Mouse (Mus musculus) right cerebral cortex, adult 2 months (tissue): ENCODE measurements around the gene Dirc2.

Experiments used
- DNase-seq, 2 experiments: peaks; one replicate each; pipeline ENCODE4 v3.0.0; 2021 to 2022; ENCODE audit warnings: low spot score in 2 of 2

The Dirc2 gene

GRCm38 (mm10) chr16:35739548-35739947 lies 29.6 kb downstream of the Dirc2 start:
- no peak for DNase-seq

- DNase-seq, result no peak
These were observed 30.9 kb downstream of the Dirc2 start for GRCm38 (mm10) chr16:35738096-35738767.

GRCm38 (mm10) chr16:35734038-35734437 lies 35.1 kb downstream of the Dirc2 start:
- peak in 1 of 2 experiments; percentile 45 for DNase-seq

GRCm38 (mm10) chr16:35732096-35732495 lies 37.1 kb downstream of the Dirc2 start:
- DNase-seq, result no peak

GRCm38 (mm10) chr16:35729151-35729738 lies 39.9 kb downstream of the Dirc2 start:
- DNase-seq, result no peak

- DNase-seq, result no peak
These were observed 42.6 kb downstream of the Dirc2 start for GRCm38 (mm10) chr16:35726601-35727000.

- DNase-seq, result no peak
These were observed 44.6 kb downstream of the Dirc2 start for GRCm38 (mm10) chr16:35724561-35724960.

GRCm38 (mm10) chr16:35717761-35718160 lies 51.4 kb downstream of the Dirc2 start:
- no peak for DNase-seq

GRCm38 (mm10) chr16:35716257-35716656 lies 52.9 kb downstream of the Dirc2 start:
- DNase-seq, result no peak

- no peak for DNase-seq
These were observed 53.4 kb downstream of the Dirc2 start for GRCm38 (mm10) chr16:35715771-35716170.

- DNase-seq, result no peak
These were observed 53.8 kb downstream of the Dirc2 start for GRCm38 (mm10) chr16:35715350-35715749.

GRCm38 (mm10) chr16:35714689-35715088 lies 54.5 kb downstream of the Dirc2 start:
- DNase-seq, result no peak

GRCm38 (mm10) chr16:35713606-35714005 lies 55.5 kb downstream of the Dirc2 start:
- DNase-seq, result no peak

- DNase-seq, result no peak
These were observed 58.2 kb downstream of the Dirc2 start for GRCm38 (mm10) chr16:35711004-35711403.

GRCm38 (mm10) chr16:35707004-35707403 lies 62.2 kb downstream of the Dirc2 start:
- no peak for DNase-seq

- no peak for DNase-seq
These were observed 64.4 kb downstream of the Dirc2 start for GRCm38 (mm10) chr16:35704796-35705195.

- DNase-seq, result no peak
These were observed 65.1 kb downstream of the Dirc2 start for GRCm38 (mm10) chr16:35703763-35704679.

GRCm38 (mm10) chr16:35701823-35702222 lies 67.3 kb downstream of the Dirc2 start:
- peak; percentile 68 to 73 for DNase-seq

GRCm38 (mm10) chr16:35696103-35696502 lies 73.1 kb downstream of the Dirc2 start:
- DNase-seq, result no peak

- DNase-seq, result no peak
These were observed 74.8 kb downstream of the Dirc2 start for GRCm38 (mm10) chr16:35694250-35694846.

- DNase-seq, result no peak
These were observed 77.5 kb downstream of the Dirc2 start for GRCm38 (mm10) chr16:35691606-35692005.

- DNase-seq, result no peak
These were observed 82.7 kb downstream of the Dirc2 start for GRCm38 (mm10) chr16:35686491-35686890.
